Mouse (Mus musculus): ENCODE results near the gene Rdh9. TPM values are rescaled to one million over a fixed set of nuclear protein-coding genes. Genes with fewer than 3 reads are reported as not detected.
"Not testable (repeated sequence)": the region's sequence is repeated elsewhere in the genome, so short reads cannot be mapped to it uniquely, and the experiment has no call there.

Rdh9 gene
- polyA plus RNA-seq, 1 experiment from 2014 or later, result not detected

- 60% methylated on average over 8 of the region's 8 CpGs for WGBS
- no peak within 1 kb of the TSS for H3K9ac ChIP-seq (ENCODE audit: low read depth, low read length)
- DNase-seq (ENCODE audit: low spot score), result no peak
Observed at GRCm38 (mm10) chr10:127751548-127751947, 24.6 kb upstream of the Rdh9 start, which contains the start of gene Gpr182. TSS of gene Gpr182 (minus strand) at chr10:127751732.

DNA sequence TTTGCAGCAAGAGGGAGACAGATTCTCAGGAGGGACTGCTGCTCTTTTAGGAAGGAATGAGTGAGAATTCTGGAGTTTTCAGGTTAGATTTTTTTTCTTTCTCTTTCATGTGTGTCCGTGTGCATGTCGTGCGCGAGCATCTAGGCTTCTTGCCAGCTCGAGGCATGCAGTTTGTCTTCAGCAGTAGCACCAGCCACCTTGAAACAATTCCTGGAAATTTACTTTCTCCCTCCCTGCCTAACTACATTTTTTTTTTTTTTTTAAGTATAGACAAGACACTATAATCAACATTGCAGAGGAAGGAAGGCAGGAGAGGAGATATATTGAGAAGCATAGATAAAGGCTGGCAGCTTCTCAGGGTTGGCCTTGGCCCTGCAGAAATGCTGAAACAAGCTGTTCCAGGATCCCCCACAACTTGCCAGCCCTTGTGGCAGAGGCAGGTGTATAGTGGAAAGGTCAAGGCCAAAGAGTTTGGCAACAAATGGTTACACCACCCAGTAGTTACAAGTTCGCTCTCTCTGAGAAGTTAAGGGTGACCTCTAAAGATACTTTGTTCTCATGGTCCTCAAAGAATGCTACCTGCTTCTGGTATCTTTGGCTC, 21.5 kb upstream of the Rdh9 start:
- no peak overlapping the region for H3K9ac ChIP-seq (ENCODE audit: low read depth, low read length)
- H3K9me3 ChIP-seq (ENCODE audit: control insufficient read depth, low read length), result no peaks in the 10 kb centered on the region
- no peak overlapping the region for H3K4me3 ChIP-seq (ENCODE audit: low read depth, low read length)
- ATAC-seq (ENCODE audit: low FRiP score), result no peak
- no peaks in the 10 kb centered on the region for H3K4me1 ChIP-seq (replicated peaks; ENCODE audit: control insufficient read depth, insufficient read depth, low read length)
- 86% methylated on average over 6 of the region's 6 CpGs for WGBS
- no peaks in the 10 kb centered on the region for H3K27me3 ChIP-seq (ENCODE audit: control insufficient read depth, insufficient read depth, low read length)
- H3K4me2 ChIP-seq (replicated peaks; ENCODE audit: low read depth, low read length), result no peak overlapping the region
- no peak overlapping the region for H3K27ac ChIP-seq (ENCODE audit: low read depth, low read length)
- DNase-seq (ENCODE audit: low spot score), result no peak
- no peaks in the 10 kb centered on the region for H3K36me3 ChIP-seq (ENCODE audit: control insufficient read depth, insufficient read depth, low read length)

More at GRCm38 (mm10) chr10:127751548-127751947, 24.6 kb upstream of the Rdh9 start, which contains the start of gene Gpr182:
- Histone ChIP-seq H3K4me2 (replicated peaks; ENCODE audit: low read depth, low read length) (no peak within 1 kb of the TSS; the same call in 1 of the 2 replicates), H3K4me3 (ENCODE audit: low read depth, low read length) (no peak within 1 kb of the TSS), H3K9me3 (ENCODE audit: control insufficient read depth, low read length) (no peaks in the 10 kb centered on the region), H3K36me3 (ENCODE audit: control insufficient read depth, insufficient read depth, low read length) (no peaks in the 10 kb centered on the region), H3K27me3 (ENCODE audit: control insufficient read depth, insufficient read depth, low read length) (no peaks in the 10 kb centered on the region), H3K27ac (ENCODE audit: low read depth, low read length) (no peak within 1 kb of the TSS), H3K4me1 (replicated peaks; ENCODE audit: control insufficient read depth, insufficient read depth, low read length) (peaks cover 6% of the 10 kb centered on the region; the same call in 1 of the 2 replicates)
- no peak for ATAC-seq (ENCODE audit: low FRiP score)

- ATAC-seq (ENCODE audit: low FRiP score) (no peak), DNase-seq (ENCODE audit: low spot score) (no peak)
- no peak overlapping the region for H3K4me2 ChIP-seq (replicated peaks; ENCODE audit: low read depth, low read length)
- WGBS, result 79% methylated on average over 3 of the region's 3 CpGs
- H3K36me3 ChIP-seq (ENCODE audit: control insufficient read depth, insufficient read depth, low read length), result no peaks in the 10 kb centered on the region
- H3K27me3 ChIP-seq (ENCODE audit: control insufficient read depth, insufficient read depth, low read length), result no peaks in the 10 kb centered on the region
- H3K9ac ChIP-seq (ENCODE audit: low read depth, low read length), result no peak overlapping the region
- H3K27ac ChIP-seq (ENCODE audit: low read depth, low read length), result no peak overlapping the region
- H3K4me1 ChIP-seq (replicated peaks; ENCODE audit: control insufficient read depth, insufficient read depth, low read length), result no peaks in the 10 kb centered on the region
- no peak overlapping the region for H3K4me3 ChIP-seq (ENCODE audit: low read depth, low read length)
- H3K9me3 ChIP-seq (ENCODE audit: control insufficient read depth, low read length), result no peaks in the 10 kb centered on the region
Observed at GRCm38 (mm10) chr10:127755246-127755645, 20.9 kb upstream of the Rdh9 start.

- H3K27ac ChIP-seq (ENCODE audit: low read depth, low read length), result no peak overlapping the region
- H3K4me3 ChIP-seq (ENCODE audit: low read depth, low read length), result no peak overlapping the region
- no peaks in the 10 kb centered on the region for H3K9me3 ChIP-seq (ENCODE audit: control insufficient read depth, low read length)
- DNase-seq (ENCODE audit: low spot score) (no peak), ATAC-seq (ENCODE audit: low FRiP score) (no peak)
- H3K9ac ChIP-seq (ENCODE audit: low read depth, low read length), result no peak overlapping the region
- no peaks in the 10 kb centered on the region for H3K27me3 ChIP-seq (ENCODE audit: control insufficient read depth, insufficient read depth, low read length)
- no peaks in the 10 kb centered on the region for H3K36me3 ChIP-seq (ENCODE audit: control insufficient read depth, insufficient read depth, low read length)
- WGBS, result 47% methylated on average over 18 of the region's 18 CpGs
- H3K4me2 ChIP-seq (replicated peaks; ENCODE audit: low read depth, low read length), result 0 out of 2 replicates have a peak overlapping the region, but pooled peaks have one; percentile 1
- no peaks in the 10 kb centered on the region for H3K4me1 ChIP-seq (replicated peaks; ENCODE audit: control insufficient read depth, insufficient read depth, low read length)
Observed at GRCm38 (mm10) chr10:127755770-127756468, 20.3 kb upstream of the Rdh9 start.

GRCm38 (mm10) chr10:127759181-127760110, 16.7 kb upstream of the Rdh9 start, which contains the start of the genes Rdh1 and Rdh16f1:
TSS of gene Rdh1 (plus strand) at chr10:127759721.
TSS of gene Rdh16f1 (plus strand) at chr10:127759787.
- Histone ChIP-seq H3K4me3 (ENCODE audit: low read depth, low read length) (no peak within 1 kb of the TSS), H3K36me3 (ENCODE audit: control insufficient read depth, insufficient read depth, low read length) (no peaks in the 10 kb centered on the region), H3K9ac (ENCODE audit: low read depth, low read length) (no peak within 1 kb of the TSS), H3K27me3 (ENCODE audit: control insufficient read depth, insufficient read depth, low read length) (no peaks in the 10 kb centered on the region), H3K4me2 (replicated peaks; ENCODE audit: low read depth, low read length) (no peak within 1 kb of the TSS), H3K9me3 (ENCODE audit: control insufficient read depth, low read length) (no peaks in the 10 kb centered on the region), H3K27ac (ENCODE audit: low read depth, low read length) (no peak within 1 kb of the TSS), H3K4me1 (replicated peaks; ENCODE audit: control insufficient read depth, insufficient read depth, low read length) (no peaks in the 10 kb centered on the region)
- WGBS, result 79% methylated on average over 8 of the region's 9 CpGs
- ATAC-seq (ENCODE audit: low FRiP score) (no peak), DNase-seq (ENCODE audit: low spot score) (no peak)

GRCm38 (mm10) chr10:127762926-127763325, 13.3 kb upstream of the Rdh9 start:
- not testable (repeated sequence) for H3K4me1 ChIP-seq (replicated peaks; ENCODE audit: control insufficient read depth, insufficient read depth, low read length); H3K4me2 ChIP-seq (replicated peaks; ENCODE audit: low read depth, low read length); H3K27ac ChIP-seq (ENCODE audit: low read depth, low read length); H3K4me3 ChIP-seq (ENCODE audit: low read depth, low read length); H3K9me3 ChIP-seq (ENCODE audit: control insufficient read depth, low read length); H3K27me3 ChIP-seq (ENCODE audit: control insufficient read depth, insufficient read depth, low read length); DNase-seq (ENCODE audit: low spot score); H3K9ac ChIP-seq (ENCODE audit: low read depth, low read length); H3K36me3 ChIP-seq (ENCODE audit: control insufficient read depth, insufficient read depth, low read length); ATAC-seq (ENCODE audit: low FRiP score)
- 88% methylated on average over 10 of the region's 10 CpGs for WGBS

DNA sequence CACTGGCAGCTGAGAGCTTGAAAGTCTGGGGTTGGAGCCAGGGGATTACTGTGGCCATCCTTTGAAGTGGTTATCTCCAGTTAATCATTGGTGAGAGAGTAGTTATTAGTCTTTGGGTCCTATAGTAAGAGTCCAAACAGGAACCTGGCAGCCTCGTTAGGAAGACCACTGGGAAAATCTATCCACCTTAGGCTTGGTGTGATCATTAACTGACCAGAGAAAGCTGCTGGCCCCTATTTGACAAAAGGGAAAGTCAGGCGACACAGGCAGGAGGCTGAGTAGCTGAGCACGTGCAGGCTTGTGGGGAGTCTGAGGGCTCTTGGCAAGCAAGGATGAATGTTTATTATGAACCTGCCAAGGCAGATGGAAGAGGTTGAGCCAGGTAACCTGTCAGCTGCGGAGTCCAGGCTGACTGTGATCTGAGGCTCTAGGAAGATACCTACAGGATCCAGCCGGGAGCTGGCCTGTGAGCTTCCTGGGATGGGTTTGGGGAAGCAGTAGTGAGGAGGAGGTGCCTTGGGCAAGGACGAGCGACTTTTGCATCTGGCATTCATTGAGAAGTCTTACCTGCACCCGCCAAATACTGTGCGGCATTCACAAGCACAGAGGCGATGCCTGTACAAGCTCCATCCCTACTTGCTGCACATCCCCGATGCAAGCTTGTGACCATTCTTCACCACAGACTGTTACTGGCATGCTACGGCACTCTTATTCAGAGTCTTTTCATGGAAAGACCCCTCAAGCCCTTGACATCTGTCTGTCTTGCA, 12.1 kb upstream of the Rdh9 start:
- no peaks in the 10 kb centered on the region for H3K36me3 ChIP-seq (ENCODE audit: control insufficient read depth, insufficient read depth, low read length)
- DNase-seq (ENCODE audit: low spot score), result no peak

GRCm38 (mm10) chr10:127766564-127766963, 9.6 kb upstream of the Rdh9 start:
- no peaks in the 10 kb centered on the region for H3K9me3 ChIP-seq (ENCODE audit: control insufficient read depth, low read length)
- H3K4me3 ChIP-seq (ENCODE audit: low read depth, low read length), result no peak overlapping the region
- H3K9ac ChIP-seq (ENCODE audit: low read depth, low read length), result no peak overlapping the region
- WGBS, result 93% methylated on average over 1 of the region's 1 CpGs
- no peak overlapping the region for H3K27ac ChIP-seq (ENCODE audit: low read depth, low read length)
- H3K4me1 ChIP-seq (replicated peaks; ENCODE audit: control insufficient read depth, insufficient read depth, low read length), result no peaks in the 10 kb centered on the region
- no peaks in the 10 kb centered on the region for H3K36me3 ChIP-seq (ENCODE audit: control insufficient read depth, insufficient read depth, low read length)
- H3K27me3 ChIP-seq (ENCODE audit: control insufficient read depth, insufficient read depth, low read length), result no peaks in the 10 kb centered on the region
- no peak for DNase-seq (ENCODE audit: low spot score)
- H3K4me2 ChIP-seq (replicated peaks; ENCODE audit: low read depth, low read length), result no peak overlapping the region
- no peak for ATAC-seq (ENCODE audit: low FRiP score)

More for the DNA sequence above, 12.1 kb upstream of the Rdh9 start:
- Histone ChIP-seq H3K4me3 (ENCODE audit: low read depth, low read length) (no peak overlapping the region), H3K9ac (ENCODE audit: low read depth, low read length) (no peak overlapping the region), H3K9me3 (ENCODE audit: control insufficient read depth, low read length) (no peaks in the 10 kb centered on the region), H3K4me2 (replicated peaks; ENCODE audit: low read depth, low read length) (no peak overlapping the region), H3K27ac (ENCODE audit: low read depth, low read length) (no peak overlapping the region), H3K27me3 (ENCODE audit: control insufficient read depth, insufficient read depth, low read length) (no peaks in the 10 kb centered on the region), H3K4me1 (replicated peaks; ENCODE audit: control insufficient read depth, insufficient read depth, low read length) (no peaks in the 10 kb centered on the region)
- 65% methylated on average over 12 of the region's 12 CpGs for WGBS
- no peak for ATAC-seq (ENCODE audit: low FRiP score)

All from hindbrain, embryonic 11.5 days (tissue).